Mouse (Mus musculus): ENCODE measurements around the gene Mea1.

DNA sequence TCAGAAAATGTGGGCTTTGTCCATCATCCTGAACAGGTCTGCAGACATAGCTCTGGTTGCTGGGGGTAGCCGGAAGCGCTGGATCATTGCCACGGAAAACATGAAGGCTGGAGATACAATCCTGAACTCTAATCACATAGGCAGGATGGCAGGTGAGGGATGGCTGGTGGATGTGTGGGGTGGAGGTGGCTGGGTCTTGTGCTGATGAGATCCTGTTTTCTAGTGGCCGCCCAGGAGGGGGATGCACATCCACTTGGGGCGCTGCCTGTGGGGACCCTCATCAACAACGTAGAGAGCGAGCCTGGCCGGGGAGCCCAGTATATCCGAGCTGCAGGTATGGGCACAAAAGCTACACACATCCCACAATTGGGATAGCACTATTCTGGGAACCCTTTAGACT is 30.2 kb upstream of the Mea1 start:
- TF ChIP-seq CTCF (IDR thresholded peaks at IDR 0.05; ENCODE audit: insufficient read depth, low read depth, low read length) (no peak), POLR2A (IDR thresholded peaks at IDR 0.05; ENCODE audit: insufficient read depth, low read depth, low read length) (no peak)

Measured in olfactory bulb, adult 2 months (tissue).